Mouse (Mus musculus) cortical plate, adult 2 months (tissue): ENCODE measurements around the gene Dnajb13.

Experiments used
- CTCF ChIP-seq: fragments of 200-500 bp; IDR thresholded peaks from 2 replicates; pipeline ENCODE4 v1.5.1; 2011; ENCODE audit warnings: mild to moderate bottlenecking, control low read depth, low read length; ENCODE audit not compliant: insufficient read depth; ENCODE audit errors: extremely low read depth
- POLR2A ChIP-seq: fragments of 200-500 bp; IDR thresholded peaks from 2 replicates; pipeline ENCODE4 v1.6.1; 2011; ENCODE audit warnings: mild to moderate bottlenecking, low read length, control low read depth; ENCODE audit not compliant: insufficient read depth; ENCODE audit errors: extremely low read depth

DNA sequence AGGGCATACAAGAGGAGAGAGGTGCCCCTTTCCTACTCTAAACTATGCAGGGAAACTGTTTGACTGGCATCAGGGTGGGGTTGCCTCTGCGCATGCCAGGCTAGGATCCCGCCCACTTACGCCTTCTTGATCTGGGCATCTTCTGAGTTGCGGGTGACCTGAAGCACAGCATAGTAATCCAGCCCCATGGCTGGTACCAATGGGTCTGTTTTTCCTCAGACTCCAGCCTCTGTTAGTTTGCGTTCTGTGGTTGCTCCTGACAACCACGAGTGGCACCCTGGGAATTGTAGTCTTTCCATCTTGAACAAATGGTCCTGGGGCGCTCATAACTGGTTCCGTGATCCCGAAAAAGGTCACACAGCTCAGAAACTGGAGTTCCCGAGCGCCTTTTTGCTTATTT is at the start of gene Dnajb13:
- TF ChIP-seq CTCF (no peak), POLR2A (no peak)
